Mouse (Mus musculus): ENCODE results near the gene Slc46a3.

Slc46a3 gene

DNA sequence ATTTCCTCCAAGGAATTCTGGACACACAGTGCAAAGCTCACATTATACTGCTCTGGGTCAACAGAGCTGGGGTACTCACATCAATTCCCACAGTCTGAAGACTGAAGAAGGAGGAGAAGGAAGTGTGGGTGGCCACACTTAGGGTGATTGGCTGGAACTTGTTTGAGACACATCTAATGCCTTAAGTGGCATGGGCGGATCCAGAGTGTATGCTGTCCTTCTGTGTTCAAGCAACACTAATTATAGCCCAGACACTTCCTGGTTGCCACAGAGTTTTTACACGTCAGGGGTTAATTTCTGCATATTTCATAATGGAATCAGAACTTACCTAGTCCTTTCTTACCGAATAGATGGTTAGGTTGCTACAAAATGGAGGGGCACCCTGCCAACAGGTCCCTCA is 49.3 kb downstream of the Slc46a3 start:
- DNase-seq (ENCODE audit: low read depth, low spot score), result no peak

- DNase-seq (ENCODE audit: low read depth, low spot score), result peak; percentile 93
Observed at GRCm38 (mm10) chr5:147843340-147843739, 51.3 kb downstream of the Slc46a3 start.

GRCm38 (mm10) chr5:147839418-147839817 is 55.2 kb downstream of the Slc46a3 start:
- DNase-seq (ENCODE audit: low read depth, low spot score), result peak; percentile 19

- peak; percentile 30 for DNase-seq (ENCODE audit: low read depth, low spot score)
Observed at GRCm38 (mm10) chr5:147834841-147835500, 59.6 kb downstream of the Slc46a3 start.

- DNase-seq (ENCODE audit: low read depth, low spot score), result no peak
Observed at GRCm38 (mm10) chr5:147832842-147833241, 61.8 kb downstream of the Slc46a3 start.

DNA sequence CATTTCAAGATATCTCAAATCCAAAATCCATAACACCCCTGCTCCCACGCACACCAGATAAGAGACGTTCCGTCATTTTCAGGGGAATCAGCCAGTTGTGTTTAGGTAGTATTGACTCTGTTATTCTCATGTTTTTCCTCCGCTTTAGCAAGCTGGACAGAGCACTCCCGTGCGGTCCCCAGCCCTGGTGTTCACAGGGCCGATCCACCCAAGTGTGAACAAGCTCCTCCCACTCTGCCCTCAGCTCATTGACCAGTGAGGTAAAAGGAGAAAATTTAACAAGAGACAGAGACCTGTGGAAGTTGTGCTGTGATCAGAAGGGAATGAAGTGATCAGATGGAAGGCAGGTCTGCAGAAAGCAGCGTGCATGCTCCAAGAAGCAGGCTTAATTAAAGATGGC is 65.8 kb downstream of the Slc46a3 start:
- no peak for DNase-seq (ENCODE audit: low read depth, low spot score)
